Mouse (Mus musculus) CH12.LX (cell line): ENCODE data around the gene Neurl1a.

Experiments used
- CTCF ChIP-seq, 2 experiments: IDR thresholded peaks in 1 of 2; conservative IDR thresholded peaks in 1 of 2; 2 replicates each; pipeline ENCODE4 v1.5.1; 2011 to 2012; ENCODE audit warnings: low read depth in 2 of 2, low read length in 2 of 2, improper control_type of control experiment in 1 of 2, inconsistent platforms in 1 of 2, mild to moderate bottlenecking in 1 of 2, moderate library complexity in 1 of 2
- TBP ChIP-seq: conservative IDR thresholded peaks from 2 replicates; pipeline ENCODE4 v1.6.1; 2011; ENCODE audit warnings: low read depth, low read length, improper control_type of control experiment

DNA sequence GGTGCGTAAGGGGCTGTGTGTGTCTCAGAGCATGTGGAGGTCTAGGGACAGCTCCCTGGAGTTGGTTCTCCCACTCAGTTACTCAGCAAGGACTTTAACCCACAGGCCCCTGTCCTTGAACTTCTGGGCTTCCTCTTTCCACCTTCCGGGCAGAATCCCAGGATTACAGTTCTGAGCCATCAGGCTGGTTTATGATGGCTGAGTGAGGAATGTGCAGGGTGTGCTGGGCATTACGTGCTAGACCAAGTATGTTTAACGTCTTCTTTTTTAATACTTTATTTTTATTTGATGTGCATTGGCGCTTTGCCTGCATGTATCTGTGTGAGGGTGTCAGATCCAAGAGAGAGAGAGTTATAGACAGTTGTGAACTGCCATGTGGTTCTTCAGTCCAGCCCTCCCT is 38.1 kb downstream of the Neurl1a start:
- TF ChIP-seq CTCF (conservative IDR thresholded peaks at IDR 0.05 in 1 of 2, IDR thresholded peaks at IDR 0.05 in 1 of 2; ENCODE audit: low read depth in 2 of 2, low read length in 2 of 2) (no peak), TBP (no peak)
